In the genomic region with DNA sequence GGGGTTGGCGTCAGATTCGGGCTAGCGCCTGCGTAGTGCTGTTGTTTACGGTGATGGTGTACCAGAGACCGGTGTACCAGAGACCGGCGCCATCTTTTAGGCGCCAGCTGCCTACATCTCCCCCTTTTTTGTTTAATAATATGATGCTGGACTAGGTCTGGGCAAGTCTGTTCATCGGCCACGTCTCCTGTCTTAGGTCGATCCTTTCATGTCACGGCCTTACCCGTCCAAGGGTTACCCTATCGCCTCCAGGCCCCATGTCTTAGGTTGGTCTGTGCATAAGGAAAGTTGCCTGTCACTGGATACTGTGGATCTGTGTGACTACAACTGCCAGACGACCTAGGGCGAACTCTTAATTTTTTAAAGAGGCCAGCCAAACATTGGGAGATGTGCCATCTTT, we compare ENCODE assay signal across 22 mouse cellular contexts. TPM values are rescaled to one million over a fixed set of nuclear protein-coding genes. Genes with fewer than 3 reads are reported as not detected.
"Had no signal": no experiment of that assay in that cellular context is flagged by ENCODE, and none has a peak within 500 bp of the region (broad histone marks: within the 10 kb centered on the region; RNA-seq: fewer than 3 reads in every experiment).

No protein-coding gene starts in this region.

RNA-seq across cellular contexts. Expression of a gene that starts 2.7 kb away (rescaled TPM):
- polyA plus RNA-seq: limb, embryonic 10.5 days; limb, embryonic 11.5 days; limb, embryonic 15.5 days; liver, adult 2 months; liver, embryonic 11.5 days; liver, embryonic 14.5 days; liver, embryonic 15.5 days; liver, embryonic 16.5 days; lung, adult 2 months; lung, embryonic 14.5 days; lung, embryonic 15.5 days; lung, embryonic 16.5 days; lung, postnatal 0 days; macrophage; midbrain, embryonic 10.5 days; midbrain, embryonic 11.5 days; midbrain, embryonic 14.5 days; midbrain, embryonic 15.5 days; midbrain, embryonic 16.5 days; myocyte; neural tube, embryonic 11.5 days; neural tube, embryonic 12.5 days had no signal

RNA-seq across cellular contexts. Expression of a gene that starts 44.1 kb away (rescaled TPM):
- polyA plus RNA-seq: limb, embryonic 11.5 days; macrophage; myocyte; neural tube, embryonic 11.5 days; neural tube, embryonic 12.5 days had no signal
